Mouse (Mus musculus) lung, embryonic 14.5 days (tissue): Measurements from ENCODE around the gene Scamp4. TPM values are rescaled to one million over a fixed set of nuclear protein-coding genes. Genes with fewer than 3 reads are reported as not detected.

ENCODE experiments used
- ATAC-seq: fragments of 200-750 bp; cut with Nextera tagmentation; 2 replicates; pipeline ENCODE4 v1.8.0; 2017; ENCODE audit warnings: mild to moderate bottlenecking, moderate TSS enrichment, moderate library complexity; ENCODE audit not compliant: insufficient read depth
- DNase-seq: peaks from one replicate; pipeline ENCODE4 v3.0.0-alpha.2; 2015
- H3K27ac ChIP-seq: fragments of 300-500 bp; sonication (generic); 2 replicates; pipeline ENCODE4 v1.5.1; 2014; ENCODE audit warnings: low read depth, mild to moderate bottlenecking, moderate library complexity
- H3K27me3 ChIP-seq: fragments of 300-500 bp; sonication (generic); 2 replicates; pipeline ENCODE4 v1.6.1; 2014; ENCODE audit warnings: low read length, control low read depth; ENCODE audit not compliant: insufficient read depth
- H3K36me3 ChIP-seq: fragments of 300-500 bp; sonication (generic); 2 replicates; pipeline ENCODE4 v1.6.1; 2014; ENCODE audit warnings: control low read depth; ENCODE audit not compliant: insufficient read depth
- H3K4me1 ChIP-seq: fragments of 300-500 bp; sonication (generic); 2 replicates; pipeline ENCODE4 v1.6.1; 2014; ENCODE audit warnings: antibody characterized with exemption, control low read depth; ENCODE audit not compliant: insufficient read depth
- H3K4me2 ChIP-seq: fragments of 300-500 bp; sonication (generic); 2 replicates; pipeline ENCODE4 v1.6.1; 2014; ENCODE audit warnings: mild to moderate bottlenecking
- H3K4me3 ChIP-seq: fragments of 300-500 bp; sonication (generic); 2 replicates; pipeline ENCODE4 v1.5.1; 2014; ENCODE audit warnings: low read depth, low read length
- H3K9ac ChIP-seq: fragments of 300-500 bp; sonication (generic); 2 replicates; pipeline ENCODE4 v1.6.1; 2014
- H3K9me3 ChIP-seq: fragments of 300-500 bp; sonication (generic); 2 replicates; pipeline ENCODE4 v1.6.1; 2016; ENCODE audit warnings: low read depth, low read length, control low read depth
- CTCF ChIP-seq: IDR thresholded peaks from 2 replicates; pipeline ENCODE4 v1.5.1; 2016; ENCODE audit warnings: antibody characterized with exemption, low read depth
- WGBS: fragments of 180-500 bp; shearing (Covaris S2); extraction: QIAGEN DNeasy Blood & Tissue Kit; methylation state at CpG from one replicate; pipeline ENCODE4 v1.1.7; 2014; 5-methylcytosine and 5-hydroxymethylcytosine counted together
- polyA plus RNA-seq: library from polyadenylated mRNA; unstranded; fragments of >200 nt; fragmentation: Nextera tagmentation; extraction: Ambion mirVana; gene quantifications from 2 replicates; pipeline ENCODE4 v1.2.1, GENCODE M21; 2014

Scamp4 gene
- polyA plus RNA-seq, result 90.5 and 92.8 TPM in 2 replicates

DNA sequence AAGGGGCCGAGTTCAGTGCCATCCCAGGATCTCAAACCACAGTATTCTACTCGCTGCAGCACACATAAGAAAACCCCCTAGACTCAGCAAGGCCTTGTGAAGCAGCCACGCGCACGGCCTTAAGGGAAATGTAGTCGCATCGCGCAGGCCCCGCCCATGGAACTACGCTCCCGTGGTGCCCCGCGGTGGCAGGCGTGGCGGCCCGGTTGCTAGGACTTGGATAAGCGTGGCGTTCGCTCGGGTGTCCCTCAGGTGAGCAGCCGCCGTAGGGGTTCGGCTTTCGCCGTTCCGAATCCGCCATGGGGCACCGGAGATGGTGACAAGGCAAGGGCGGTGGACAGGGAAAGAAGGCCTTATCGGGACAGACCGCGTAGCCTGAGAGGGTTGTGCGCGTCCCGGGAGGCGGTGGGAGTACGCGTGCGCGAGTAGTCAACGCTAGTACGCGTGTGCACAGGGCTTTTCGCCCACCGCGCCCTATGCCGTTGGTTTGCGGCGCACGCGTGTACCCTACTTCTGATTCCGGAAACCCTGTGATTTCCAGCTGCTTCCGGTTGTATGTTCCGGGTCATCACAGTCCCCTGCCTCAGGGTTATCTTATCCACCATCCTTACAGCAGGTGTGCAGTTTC is at the start of gene Scamp4, which contains the start of gene Adat3:
Gene Scamp4 (plus strand): TSS at position 175 of the 628 bp plus-strand sequence.
Gene Adat3 (plus strand): TSS at position 183 of the 628 bp plus-strand sequence.
- peak; percentile 98 for DNase-seq
- H3K4me1 ChIP-seq, result peaks cover 10% of the 10 kb centered on the region
- peak within 1 kb of the TSS; percentile 68 for H3K4me3 ChIP-seq
- H3K36me3 ChIP-seq, result peaks cover 20% of the 10 kb centered on the region
- H3K9ac ChIP-seq, result peak within 1 kb of the TSS; percentile 62
- peak within 1 kb of the TSS; percentile 85 for H3K4me2 ChIP-seq
- no peak for TF ChIP-seq CTCF
- peak; percentile 95 for ATAC-seq
- H3K9me3 ChIP-seq, result no peaks in the 10 kb centered on the region
- H3K27ac ChIP-seq, result peak within 1 kb of the TSS; percentile 74
- no peaks in the 10 kb centered on the region for H3K27me3 ChIP-seq
- WGBS, result under 1% methylated on average over 50 of the region's 54 CpGs

DNA sequence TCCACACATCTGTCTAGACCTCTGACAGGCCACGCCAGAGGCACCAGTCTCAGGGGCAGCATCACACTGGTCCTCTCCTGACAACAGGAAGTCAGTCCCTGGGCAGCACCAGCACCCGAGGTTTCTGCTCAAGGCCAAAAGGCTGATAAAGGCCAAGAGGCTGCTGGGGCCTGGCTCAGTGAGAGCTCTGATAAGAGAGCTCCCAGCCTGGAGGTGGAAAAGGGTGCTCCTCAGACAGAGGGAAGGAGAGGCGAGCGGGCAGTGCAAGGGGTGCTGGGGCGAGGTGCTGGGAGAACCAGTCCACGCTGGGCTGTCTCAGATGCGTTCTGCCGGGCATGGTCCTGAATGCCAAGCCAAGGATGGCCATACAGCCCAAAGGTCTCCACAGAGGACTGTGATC is 49.1 kb upstream of the Scamp4 start:
- 85% methylated on average over 8 of the region's 8 CpGs for WGBS
- DNase-seq (no peak), ATAC-seq (no peak; the same call in 1 of the 2 replicates)
- H3K4me1 ChIP-seq, result no peaks in the 10 kb centered on the region
- no peak for TF ChIP-seq CTCF
- H3K4me2 ChIP-seq, result no peak overlapping the region
- no peaks in the 10 kb centered on the region for H3K27me3 ChIP-seq
- no peak overlapping the region for H3K27ac ChIP-seq
- no peak overlapping the region for H3K9ac ChIP-seq
- no peak overlapping the region for H3K4me3 ChIP-seq
- peaks cover 22% of the 10 kb centered on the region for H3K36me3 ChIP-seq
- H3K9me3 ChIP-seq, result no peaks in the 10 kb centered on the region

DNA sequence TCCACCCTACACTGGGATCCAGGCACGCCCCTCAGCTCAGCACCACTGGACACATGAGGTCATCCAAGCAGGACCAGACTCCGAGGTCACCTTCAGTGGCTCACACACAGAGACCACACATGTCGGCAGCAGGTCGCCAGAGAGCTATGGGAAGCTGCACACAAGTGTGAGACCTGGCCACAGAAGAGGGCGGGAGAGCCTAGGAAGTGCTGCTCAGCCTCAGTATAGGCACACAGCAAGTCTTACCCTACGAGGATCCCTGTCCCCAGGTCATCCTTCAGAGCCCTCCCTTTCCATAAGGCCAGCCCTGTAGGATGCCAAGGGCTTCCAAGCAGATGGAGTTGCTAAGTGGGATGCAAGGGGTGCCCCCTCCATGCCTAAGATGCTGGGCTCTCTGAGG is 48.7 kb upstream of the Scamp4 start:
- Histone ChIP-seq H3K4me2 (no peak overlapping the region), H3K27me3 (no peaks in the 10 kb centered on the region), H3K4me3 (no peak overlapping the region), H3K36me3 (peaks cover 18% of the 10 kb centered on the region), H3K9ac (no peak overlapping the region), H3K27ac (no peak overlapping the region), H3K4me1 (no peaks in the 10 kb centered on the region), H3K9me3 (no peaks in the 10 kb centered on the region)
- TF ChIP-seq CTCF, result no peak
- WGBS, result 73% methylated on average over 6 of the region's 6 CpGs
- ATAC-seq (no peak), DNase-seq (no peak)

DNA sequence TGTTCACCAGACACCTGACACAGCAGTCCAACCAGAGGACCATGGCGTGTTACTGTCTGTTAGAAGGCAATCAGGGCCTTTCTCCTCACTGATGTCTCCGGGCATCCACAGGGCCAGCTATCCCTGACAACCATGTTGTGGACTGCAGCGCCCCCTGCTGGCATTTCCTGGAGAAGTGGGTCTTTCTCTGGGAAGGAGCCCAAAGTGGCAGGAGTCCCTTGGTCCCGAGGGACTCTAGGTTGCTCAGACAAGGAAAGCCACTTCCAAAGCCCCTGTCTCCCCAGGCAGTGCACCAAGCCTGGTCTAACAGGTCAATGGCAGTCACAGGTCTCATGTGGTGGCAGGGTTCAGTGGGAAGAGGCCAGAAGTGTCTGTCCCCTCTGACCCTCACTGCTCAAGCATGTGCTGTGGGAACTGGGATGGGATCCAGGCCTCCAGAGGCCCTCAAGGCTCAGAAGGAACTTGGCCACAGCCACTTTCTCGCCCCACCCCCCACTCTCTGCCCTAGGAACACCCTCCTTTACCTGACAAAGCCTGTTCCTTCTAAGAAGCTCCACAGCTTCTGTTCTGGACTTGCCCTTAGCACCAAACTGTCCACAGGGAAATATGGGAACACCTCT is 45.2 kb upstream of the Scamp4 start:
- Histone ChIP-seq H3K27ac (no peak overlapping the region), H3K27me3 (no peaks in the 10 kb centered on the region), H3K9ac (no peak overlapping the region), H3K9me3 (no peaks in the 10 kb centered on the region), H3K4me3 (no peak overlapping the region), H3K4me1 (peaks cover 9% of the 10 kb centered on the region), H3K36me3 (0 out of 2 replicates have a peak, but pooled peaks cover 2% of the 10 kb centered on the region), H3K4me2 (no peak overlapping the region)
- ATAC-seq, result no peak
- DNase-seq, result peak; percentile 80
- WGBS, result 28% methylated on average over 5 of the region's 5 CpGs
- peak; percentile 79 for TF ChIP-seq CTCF

DNA sequence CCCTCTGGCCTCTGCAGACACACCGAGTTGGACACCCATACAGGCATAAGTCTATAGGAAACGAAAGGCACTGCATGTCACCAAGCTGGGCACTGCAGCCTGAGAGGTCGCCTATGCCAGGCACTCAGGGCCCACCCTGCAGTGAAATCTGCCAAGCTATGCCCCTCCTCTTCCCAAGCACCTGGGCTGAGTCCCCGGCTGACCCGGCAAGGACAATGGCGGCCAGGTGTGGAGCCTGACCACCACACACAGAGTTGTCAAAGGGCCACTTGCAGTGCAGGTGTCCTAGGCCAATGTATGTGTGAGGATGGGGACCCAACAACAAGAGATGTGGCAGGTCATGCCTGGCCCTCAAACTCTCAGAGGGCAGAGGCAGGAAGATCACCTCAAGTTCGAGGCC is 43.2 kb upstream of the Scamp4 start:
- Histone ChIP-seq H3K36me3 (0 out of 2 replicates have a peak, but pooled peaks cover 2% of the 10 kb centered on the region), H3K9ac (no peak overlapping the region), H3K9me3 (no peaks in the 10 kb centered on the region), H3K4me1 (peaks cover 10% of the 10 kb centered on the region), H3K27ac (no peak overlapping the region), H3K27me3 (no peaks in the 10 kb centered on the region), H3K4me2 (no peak overlapping the region), H3K4me3 (peak overlapping the region; percentile 99; the same call in 1 of the 2 replicates)
- WGBS, result 88% methylated on average over 7 of the region's 7 CpGs
- DNase-seq, result no peak
- TF ChIP-seq CTCF, result no peak
- ATAC-seq, result no peak

DNA sequence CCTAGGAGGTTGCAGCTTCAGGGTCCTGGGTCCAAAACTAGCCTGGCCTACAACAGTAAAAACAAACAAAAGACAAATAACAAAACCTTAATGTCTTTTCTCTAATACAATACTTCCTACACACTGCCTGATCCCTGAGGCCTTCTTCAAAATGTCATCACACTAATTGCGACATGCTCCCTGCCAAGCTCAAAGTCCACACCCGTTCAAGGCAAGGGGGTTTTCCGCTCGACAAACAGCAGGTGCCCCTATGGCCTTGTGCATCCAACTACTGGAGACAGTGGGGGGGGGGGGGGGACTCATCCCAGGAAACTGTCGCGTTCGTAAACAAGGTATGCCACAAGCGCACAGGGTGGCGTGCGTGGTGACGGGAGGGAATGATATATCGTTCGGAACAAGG is 42.1 kb upstream of the Scamp4 start:
- DNase-seq, result no peak

More for the DNA sequence above, 42.1 kb upstream of the Scamp4 start:
- no peaks in the 10 kb centered on the region for H3K27me3 ChIP-seq
- H3K9ac ChIP-seq, result peak overlapping the region; percentile 97
- no peak for ATAC-seq
- H3K9me3 ChIP-seq, result no peaks in the 10 kb centered on the region
- peaks cover 2% of the 10 kb centered on the region; the same call in 1 of the 2 replicates for H3K36me3 ChIP-seq
- H3K4me1 ChIP-seq, result peaks cover 10% of the 10 kb centered on the region
- H3K4me3 ChIP-seq, result peak overlapping the region; percentile 99
- 0% methylated on average over 13 of the region's 13 CpGs for WGBS
- H3K27ac ChIP-seq, result peak overlapping the region; percentile 94; the same call in 1 of the 2 replicates
- H3K4me2 ChIP-seq, result peak overlapping the region; percentile 96
- no peak for TF ChIP-seq CTCF
